Mouse (Mus musculus): ENCODE data around the gene Tnfrsf14.

- TF ChIP-seq POLR2A (IDR thresholded peaks at IDR 0.05; ENCODE audit: low read depth, low read length) (no peak), CTCF (conservative IDR thresholded peaks at IDR 0.05; ENCODE audit: insufficient read depth, insufficient read length, low read depth, low read length) (no peak)
These were observed 32.4 kb upstream of the Tnfrsf14 start, which contains the start of gene Hes5 for GRCm38 (mm10) chr4:154960690-154961225.
